Mouse (Mus musculus): ENCODE results near the gene Slc6a11. TPM values are rescaled to one million over a fixed set of nuclear protein-coding genes. Genes with fewer than 3 reads are reported as not detected.

Slc6a11 gene
- total RNA-seq, 1 experiment = 0.13 TPM

DNA sequence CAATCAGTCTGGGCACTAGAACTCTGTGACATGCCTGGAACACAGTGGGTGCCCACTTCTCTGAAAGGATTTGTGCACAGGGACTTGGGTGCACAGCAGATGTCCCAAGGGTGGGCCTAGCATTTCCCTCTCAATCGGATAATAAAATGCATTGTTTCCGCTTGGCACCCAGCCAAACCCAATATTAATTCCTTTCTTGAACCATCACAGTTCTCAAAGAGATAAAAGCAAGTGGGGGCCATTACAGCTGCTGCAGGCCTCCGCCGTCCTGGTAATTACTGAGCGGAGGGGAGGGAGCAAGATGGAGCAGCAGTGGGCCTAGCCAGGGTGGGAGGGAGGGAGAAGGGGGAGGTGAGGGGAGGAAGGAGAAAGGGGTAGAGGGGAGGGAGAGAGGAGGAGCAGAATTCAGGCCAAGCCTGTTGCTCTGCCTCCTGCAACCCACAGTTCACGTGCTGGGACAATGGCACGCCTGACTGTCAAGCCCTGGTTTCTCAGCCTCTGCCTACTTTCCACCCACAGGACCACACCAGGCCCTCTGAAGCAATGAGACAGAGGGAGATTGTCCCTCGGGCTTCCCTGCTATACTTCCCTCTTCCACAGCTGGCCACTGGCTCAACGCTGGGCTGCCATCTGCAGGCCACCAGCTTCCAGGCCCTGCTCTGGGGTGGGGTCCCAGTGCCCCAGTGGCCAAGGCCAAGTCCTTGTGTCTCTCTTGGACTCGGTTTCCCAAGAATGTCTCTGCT, 166.4 kb downstream of the Slc6a11 start:
- Histone ChIP-seq H3K9me3 (ENCODE audit: control insufficient read depth, insufficient read depth, low read depth, low read length) (no peaks in the 10 kb centered on the region), H3K4me1 (ENCODE audit: control insufficient read depth in 2 of 2, insufficient read depth in 2 of 2, low read length in 2 of 2, poor library complexity in 1 of 2) (no peaks in the 10 kb centered on the region; a peak in 1 of 4 replicates), H3K36me3 (ENCODE audit: control insufficient read depth, insufficient read depth, low read length, poor library complexity, severe bottlenecking) (no peaks in the 10 kb centered on the region; the same call in 1 of the 2 replicates), H3K4me3 (ENCODE audit: insufficient read depth in 1 of 2, low read depth in 1 of 2, low read length in 2 of 2, poor library complexity in 1 of 2, severe bottlenecking in 1 of 2) (no peak overlapping the region), H3K27ac (ENCODE audit: insufficient read depth, low read depth, low read length, poor library complexity, severe bottlenecking) (no peak overlapping the region), H3K9ac (ENCODE audit: insufficient read depth, low read depth, low read length, poor library complexity, severe bottlenecking) (no peak overlapping the region)
- DNase-seq (ENCODE audit: low read depth, low spot score) = no peak
- in situ Hi-C loops (cut with MboI; ENCODE audit: low sequenced_read_pairs in 2 of 2, unreplicated experiment in 2 of 2) = no loop called here
- TF ChIP-seq MAFK (IDR thresholded peaks at IDR 0.05; ENCODE audit: insufficient read depth, low read depth, low read length) = no peak
- no peak for TF ChIP-seq ZNF384 (IDR thresholded peaks at IDR 0.05; ENCODE audit: low read depth, low read length)
- no peak for TF ChIP-seq CHD2 (IDR thresholded peaks at IDR 0.05; ENCODE audit: low read depth, low read length)
- no peak for TF ChIP-seq HCFC1 (IDR thresholded peaks at IDR 0.05; ENCODE audit: borderline replicate concordance, insufficient read depth, low read length)
- no peak for TF ChIP-seq ZC3H11A (IDR thresholded peaks at IDR 0.05; ENCODE audit: borderline replicate concordance, low read depth, low read length)

Other genes with a start within 250 kb of the Slc6a11 start
- gene Atp2b2, start 88.6 kb upstream of the Slc6a11 start, total RNA-seq (2012; rRNA removed) = 0.67 and 1.3 TPM in 2 replicates
- gene Slc6a1, start 151.4 kb downstream of the Slc6a11 start, total RNA-seq (2012; rRNA removed) = 10.3 and 10.6 TPM in 2 replicates

Measured in ES-E14 (cell line).